Mouse (Mus musculus) small intestine, adult 2 months (tissue): ENCODE data around the gene Ewsr1.

Source experiments
- CTCF ChIP-seq: fragments of 200-500 bp; IDR thresholded peaks from 2 replicates; pipeline ENCODE4 v1.5.1; 2012; ENCODE audit warnings: low read depth, mild to moderate bottlenecking, control low read depth, inconsistent platforms, low read length, moderate library complexity, mixed read lengths; ENCODE audit not compliant: insufficient replicate concordance, insufficient read length; ENCODE audit errors: extremely low read depth
- POLR2A ChIP-seq: fragments of 200-500 bp; IDR thresholded peaks from 2 replicates; pipeline ENCODE4 v1.6.1; 2012; ENCODE audit warnings: low read depth, mild to moderate bottlenecking, control low read depth, inconsistent platforms, low read length, moderate library complexity

DNA sequence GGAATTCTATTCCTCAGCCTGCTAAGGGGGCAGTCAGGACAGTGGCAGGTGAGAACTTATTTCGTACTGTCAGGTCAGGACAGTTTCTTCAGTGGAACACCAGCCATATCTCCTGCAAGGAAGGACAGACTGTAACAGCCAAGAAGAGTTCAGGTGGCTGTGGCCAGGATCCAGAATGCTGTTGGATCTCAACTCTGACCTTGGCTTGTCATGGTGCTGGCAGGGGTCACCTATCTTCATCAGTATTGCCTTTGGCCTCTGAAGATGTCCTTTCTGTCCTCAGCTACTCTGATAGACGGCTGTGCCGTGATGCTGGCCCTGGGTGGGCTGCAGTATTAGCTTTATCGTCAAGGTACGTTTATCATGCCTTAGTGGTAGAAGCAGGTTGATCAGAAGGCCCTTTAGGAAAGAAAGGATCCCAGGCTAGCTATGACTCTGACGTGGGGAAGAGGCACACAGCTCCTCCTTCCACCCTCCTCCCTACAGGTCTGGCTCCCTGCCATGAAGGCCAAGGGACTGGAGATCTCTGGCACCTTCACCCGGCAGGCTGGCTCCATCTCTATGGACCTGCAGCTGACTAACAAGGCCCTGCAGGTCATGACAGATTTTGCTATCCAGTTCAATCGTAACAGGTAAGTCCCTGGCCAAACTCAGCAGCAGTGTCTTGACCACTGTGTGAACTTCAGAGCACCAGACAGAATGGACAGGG, 61.8 kb downstream of the Ewsr1 start:
- TF ChIP-seq POLR2A (no peak), CTCF (no peak)
